Mouse (Mus musculus): Measurements from ENCODE around the gene Ngfr. TPM values are rescaled to one million over a fixed set of nuclear protein-coding genes. Genes with fewer than 3 reads are reported as not detected.

Gene Ngfr
- polyA plus RNA-seq, 1 experiment: 0.01 TPM

DNA sequence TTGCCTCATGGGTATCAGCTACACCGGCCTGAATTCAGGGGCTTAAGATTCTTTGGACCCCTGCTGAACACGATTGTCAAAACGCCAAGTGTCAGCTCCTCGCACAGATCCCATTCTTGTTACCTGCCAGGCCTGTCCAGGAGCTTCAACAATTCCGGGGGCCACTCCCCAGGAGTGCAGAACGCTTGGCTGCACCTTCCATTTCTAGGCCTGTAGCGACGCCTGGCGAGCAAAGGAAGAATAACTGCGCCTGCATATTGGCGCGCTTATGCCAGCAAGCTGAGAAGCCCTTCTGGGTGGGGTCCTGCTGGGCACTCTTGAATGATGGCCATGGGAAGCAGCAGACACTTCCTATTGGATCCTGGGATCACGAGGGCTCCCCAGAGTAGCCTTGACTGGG is 66.0 kb downstream of the Ngfr start:
- no peak for TF ChIP-seq REST (IDR thresholded peaks at IDR 0.05; ENCODE audit: insufficient read depth, insufficient read length)
- no peak for TF ChIP-seq POLR2A (IDR thresholded peaks at IDR 0.05; ENCODE audit: insufficient read length, low read depth)
- peak; percentile 30 for TF ChIP-seq E2F4 (IDR thresholded peaks at IDR 0.05; ENCODE audit: insufficient read depth)
- Histone ChIP-seq H3K4me2 (ENCODE audit: low read depth) (peak overlapping the region; percentile 38), H3K27me3 (ENCODE audit: control insufficient read depth, insufficient read depth, insufficient read length) (peaks cover 14% of the 10 kb centered on the region), H3K79me2 (ENCODE audit: control insufficient read depth, insufficient read depth) (no peaks in the 10 kb centered on the region), H3ac (ENCODE audit: control insufficient read depth, insufficient read length) (no peak overlapping the region), H3K4me3 (no peak overlapping the region), H3K36me3 (ENCODE audit: control insufficient read depth, insufficient read depth) (no peaks in the 10 kb centered on the region)

DNA sequence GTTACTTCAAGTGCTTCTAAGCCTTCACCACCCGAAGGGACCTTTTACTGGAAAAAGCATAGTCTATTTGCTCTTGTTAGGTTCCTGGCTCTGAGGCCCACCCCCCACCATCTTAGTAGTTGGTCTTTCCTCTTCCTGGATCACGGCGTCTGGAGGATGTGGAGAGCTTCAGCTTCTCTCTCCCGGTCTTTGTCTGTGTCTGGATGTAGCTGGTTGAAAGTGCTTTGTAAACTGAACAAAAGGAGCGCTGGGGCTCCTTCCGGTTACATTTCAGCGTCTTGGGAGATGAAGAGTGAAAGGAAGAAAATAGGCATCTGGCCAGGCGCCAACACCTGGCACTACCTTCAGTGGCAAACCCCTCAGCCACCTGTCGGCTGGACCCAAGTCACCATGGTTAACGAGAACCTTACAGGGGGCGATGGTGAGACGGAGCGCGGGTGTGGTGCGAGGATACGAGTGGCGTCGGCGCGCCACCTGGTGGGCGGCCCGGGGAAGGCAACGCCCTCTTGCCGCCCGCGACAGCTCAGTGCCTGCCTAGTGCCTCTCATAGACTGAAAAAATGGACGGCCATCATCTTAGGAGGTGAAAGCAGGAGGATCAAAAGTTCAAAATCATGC is 67.0 kb downstream of the Ngfr start:
- H3K79me2 ChIP-seq (ENCODE audit: control insufficient read depth, insufficient read depth): no peaks in the 10 kb centered on the region
- no peak overlapping the region for H3K4me3 ChIP-seq
- peaks cover 14% of the 10 kb centered on the region for H3K27me3 ChIP-seq (ENCODE audit: control insufficient read depth, insufficient read depth, insufficient read length)
- peak overlapping the region; percentile 75 for H3K4me2 ChIP-seq (ENCODE audit: low read depth)
- no peak overlapping the region for H3ac ChIP-seq (ENCODE audit: control insufficient read depth, insufficient read length)
- TF ChIP-seq TCF12 (IDR thresholded peaks at IDR 0.05; ENCODE audit: insufficient read depth, poor library complexity, severe bottlenecking) (no peak), SRF (IDR thresholded peaks at IDR 0.05; ENCODE audit: control insufficient read depth, insufficient read length, low read depth) (no peak), MAX (IDR thresholded peaks at IDR 0.05; ENCODE audit: low read depth) (no peak), POLR2AphosphoS2 (IDR thresholded peaks at IDR 0.05; ENCODE audit: insufficient read length, low read depth) (no peak), E2F4 (IDR thresholded peaks at IDR 0.05; ENCODE audit: insufficient read depth) (no peak), MYOD1 (IDR thresholded peaks at IDR 0.05; ENCODE audit: control insufficient read depth in 1 of 3, insufficient read length in 2 of 3, low read depth in 2 of 3) (peak in 1 of 3 experiments; percentile 67), MYOG (IDR thresholded peaks at IDR 0.05; ENCODE audit: control insufficient read depth in 1 of 3, insufficient read depth in 1 of 3, insufficient read length in 2 of 3, low read depth in 2 of 3) (peak in 1 of 3 experiments; percentile 65)
- H3K36me3 ChIP-seq (ENCODE audit: control insufficient read depth, insufficient read depth): no peaks in the 10 kb centered on the region

DNA sequence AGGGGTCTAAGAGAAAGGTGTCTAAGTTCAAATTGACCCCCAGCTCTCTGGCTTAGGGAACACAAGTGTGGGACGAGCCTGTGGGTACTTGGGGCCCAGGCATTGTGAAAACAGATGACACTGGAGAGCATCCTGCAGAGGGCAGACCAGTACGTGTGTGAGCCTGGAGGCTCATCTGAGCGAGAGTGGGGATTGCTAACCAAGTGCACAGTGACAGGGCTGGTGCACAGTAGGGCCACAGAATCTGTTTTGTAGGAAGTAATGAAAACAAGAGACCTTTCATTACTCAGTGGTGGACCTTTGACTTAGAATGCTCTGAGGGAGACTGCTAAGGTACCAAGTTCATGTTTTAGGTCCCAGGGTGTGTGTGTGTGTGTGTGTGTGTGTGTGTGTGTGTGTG is 67.5 kb downstream of the Ngfr start:
- Histone ChIP-seq H3K4me2 (ENCODE audit: low read depth) (no peak overlapping the region), H3K27me3 (ENCODE audit: control insufficient read depth, insufficient read depth, insufficient read length) (peaks cover 12% of the 10 kb centered on the region), H3K4me3 (no peak overlapping the region), H3K79me2 (ENCODE audit: control insufficient read depth, insufficient read depth) (no peaks in the 10 kb centered on the region), H3K36me3 (ENCODE audit: control insufficient read depth, insufficient read depth) (no peaks in the 10 kb centered on the region), H3ac (ENCODE audit: control insufficient read depth, insufficient read length) (no peak overlapping the region)
- TF ChIP-seq CEBPB (IDR thresholded peaks at IDR 0.05; ENCODE audit: insufficient read depth, poor library complexity, severe bottlenecking) (no peak), REST (IDR thresholded peaks at IDR 0.05; ENCODE audit: insufficient read depth, insufficient read length) (no peak), E2F4 (IDR thresholded peaks at IDR 0.05; ENCODE audit: insufficient read depth) (no peak), MYOG (IDR thresholded peaks at IDR 0.05; ENCODE audit: control insufficient read depth in 1 of 3, insufficient read depth in 1 of 3, insufficient read length in 2 of 3, low read depth in 2 of 3) (no peak), POLR2AphosphoS2 (IDR thresholded peaks at IDR 0.05; ENCODE audit: insufficient read length, low read depth) (no peak), USF1 (IDR thresholded peaks at IDR 0.05; ENCODE audit: low read depth) (no peak), MAX (IDR thresholded peaks at IDR 0.05; ENCODE audit: low read depth) (no peak), MYOD1 (IDR thresholded peaks at IDR 0.05; ENCODE audit: control insufficient read depth in 1 of 3, insufficient read length in 2 of 3, low read depth in 2 of 3) (no peak)

DNA sequence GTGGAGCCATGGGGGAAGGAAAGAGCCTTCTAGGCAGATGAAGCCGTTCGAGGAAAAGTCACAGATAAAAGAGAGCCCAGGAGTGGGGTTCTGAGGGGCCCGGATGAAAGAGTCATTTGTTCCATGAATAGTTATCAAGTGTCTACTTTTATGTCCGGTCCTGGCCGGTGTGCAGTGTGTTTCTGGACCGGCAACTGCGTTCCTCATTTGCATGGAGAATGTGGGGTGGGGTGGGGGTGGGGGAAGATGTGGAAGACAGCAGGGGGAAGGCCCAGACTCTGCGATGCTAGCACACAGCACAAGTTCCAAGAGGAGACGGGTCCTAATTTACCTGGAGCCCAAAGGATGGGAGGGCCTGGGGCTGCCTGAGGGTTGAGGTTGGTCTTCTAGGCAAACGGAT is 68.2 kb downstream of the Ngfr start:
- TF ChIP-seq REST (IDR thresholded peaks at IDR 0.05; ENCODE audit: insufficient read depth, insufficient read length): no peak
- no peak for TF ChIP-seq E2F4 (IDR thresholded peaks at IDR 0.05; ENCODE audit: insufficient read depth)
- TF ChIP-seq MAX (IDR thresholded peaks at IDR 0.05; ENCODE audit: low read depth): no peak
- no peak for TF ChIP-seq POLR2A (IDR thresholded peaks at IDR 0.05; ENCODE audit: insufficient read length, low read depth)
- no peak for TF ChIP-seq SRF (IDR thresholded peaks at IDR 0.05; ENCODE audit: control insufficient read depth, insufficient read length, low read depth)
- no peak for TF ChIP-seq TCF3 (IDR thresholded peaks at IDR 0.05; ENCODE audit: insufficient read length, low read depth)
- TF ChIP-seq MYOD1 (IDR thresholded peaks at IDR 0.05; ENCODE audit: control insufficient read depth in 1 of 3, insufficient read length in 2 of 3, low read depth in 2 of 3): no peak
- Histone ChIP-seq H3K4me2 (ENCODE audit: low read depth) (no peak overlapping the region), H3K79me2 (ENCODE audit: control insufficient read depth, insufficient read depth) (no peaks in the 10 kb centered on the region), H3K27me3 (ENCODE audit: control insufficient read depth, insufficient read depth, insufficient read length) (peaks cover 12% of the 10 kb centered on the region), H3K4me3 (no peak overlapping the region), H3K36me3 (ENCODE audit: control insufficient read depth, insufficient read depth) (no peaks in the 10 kb centered on the region), H3ac (ENCODE audit: control insufficient read depth, insufficient read length) (no peak overlapping the region)

Other genes with a start within 250 kb of the Ngfr start
- 66.7 TPM for gene Slc35b1, start 203.0 kb downstream of the Ngfr start, polyA plus RNA-seq (2012; fragmentation: generic; extraction: Trizol)
- 54.8 TPM for gene Spop, start 173.7 kb downstream of the Ngfr start, polyA plus RNA-seq (2012; fragmentation: generic; extraction: Trizol)
- 0.04 TPM for gene Nxph3, start 73.2 kb downstream of the Ngfr start, polyA plus RNA-seq (2012; fragmentation: generic; extraction: Trizol)
- 343 TPM for gene Phb, start 79.2 kb upstream of the Ngfr start, polyA plus RNA-seq (2012; fragmentation: generic; extraction: Trizol)
- 6.4 TPM for gene Zfp652, start 124.9 kb upstream of the Ngfr start, polyA plus RNA-seq (2012; fragmentation: generic; extraction: Trizol)
- 0.02 TPM for gene B130006D01Rik, start 135.9 kb upstream of the Ngfr start, polyA plus RNA-seq (2012; fragmentation: generic; extraction: Trizol)
- gene Phospho1, start 236.8 kb upstream of the Ngfr start, polyA plus RNA-seq (2012; fragmentation: generic; extraction: Trizol): 165 TPM
- 1.1 TPM for gene Gngt2, start 249.5 kb upstream of the Ngfr start, polyA plus RNA-seq (2012; fragmentation: generic; extraction: Trizol)